In the genomic region with DNA sequence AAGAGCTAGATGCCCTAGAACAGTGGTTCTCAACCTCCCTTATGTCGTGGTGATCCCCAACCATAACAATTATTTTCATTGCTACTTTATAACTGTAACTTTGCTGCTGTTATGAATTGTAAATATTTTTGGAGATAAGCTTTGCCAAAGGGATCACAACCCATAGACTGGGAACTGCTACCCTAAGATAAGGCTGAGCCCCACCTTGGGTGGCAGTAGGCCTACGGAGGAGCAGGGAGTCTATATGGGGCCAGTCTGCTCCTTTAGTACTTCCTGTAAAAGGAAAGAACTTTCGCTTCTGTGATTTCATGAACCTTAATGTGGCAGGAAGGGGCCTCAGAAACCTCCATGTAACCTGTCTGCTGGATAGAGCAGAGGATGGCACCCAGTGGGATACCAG, we compare ENCODE assay signal across 30 mouse cellular contexts.
DNase-seq lines count a peak whose midpoint lies in the region; ATAC-seq and TF ChIP-seq lines count a peak whose summit lies in the region.
"Had no signal": no experiment of that assay in that cellular context is flagged by ENCODE, and none has a peak within 500 bp of the region (broad histone marks: within the 10 kb centered on the region; RNA-seq: fewer than 3 reads in every experiment).

No protein-coding gene starts in this region.

- no peak overlapping the region for H3K4me2 ChIP-seq in hindbrain, embryonic 13.5 days
- H3K4me2 ChIP-seq in hindbrain, embryonic 16.5 days (ENCODE audit: low read length), result no peak overlapping the region
- no peak overlapping the region for H3K4me2 ChIP-seq in liver, embryonic 11.5 days
- no peak overlapping the region for H3K4me2 ChIP-seq in neural tube, embryonic 15.5 days
- H3K4me2 ChIP-seq in liver, embryonic 14.5 days (ENCODE audit: low read depth), result no peak overlapping the region
- H3K4me2 ChIP-seq: embryonic facial prominence, embryonic 13.5 days; embryonic facial prominence, embryonic 15.5 days; forebrain, embryonic 12.5 days had no signal

- no peaks in the 10 kb centered on the region for H3K9me3 ChIP-seq in hindbrain, embryonic 13.5 days
- no peaks in the 10 kb centered on the region for H3K9me3 ChIP-seq in hindbrain, embryonic 16.5 days (ENCODE audit: control insufficient read depth, low read length)
- H3K9me3 ChIP-seq in liver, embryonic 11.5 days (ENCODE audit: control insufficient read depth, low read length), result no peaks in the 10 kb centered on the region
- no peaks in the 10 kb centered on the region for H3K9me3 ChIP-seq in neural tube, embryonic 15.5 days (replicated peaks)
- no peaks in the 10 kb centered on the region for H3K9me3 ChIP-seq in liver, embryonic 14.5 days (ENCODE audit: control insufficient read depth, low read length)
- H3K9me3 ChIP-seq: embryonic facial prominence, embryonic 13.5 days; embryonic facial prominence, embryonic 15.5 days; forebrain, embryonic 10.5 days; forebrain, embryonic 12.5 days had no signal

- 0 out of 2 replicates have a peak, but pooled peaks cover 4% of the 10 kb centered on the region for H3K27me3 ChIP-seq in hindbrain, embryonic 13.5 days
- H3K27me3 ChIP-seq in hindbrain, embryonic 16.5 days (replicated peaks; ENCODE audit: control insufficient read depth, insufficient read depth, low read length), result no peaks in the 10 kb centered on the region; the same call in 1 of the 2 replicates
- H3K27me3 ChIP-seq in liver, embryonic 11.5 days (replicated peaks; ENCODE audit: control insufficient read depth, insufficient read depth, low read length), result no peaks in the 10 kb centered on the region; the same call in none of the 2 replicates
- no peaks in the 10 kb centered on the region for H3K27me3 ChIP-seq in neural tube, embryonic 15.5 days (replicated peaks)
- no peaks in the 10 kb centered on the region for H3K27me3 ChIP-seq in liver, embryonic 14.5 days (ENCODE audit: control insufficient read depth, insufficient read depth, low read length)
- H3K27me3 ChIP-seq: CH12.LX; embryonic facial prominence, embryonic 15.5 days; Patski had no signal

- DNase-seq in liver, embryonic 11.5 days (ENCODE audit: low spot score), result no peak
- DNase-seq in liver, result no peak
- no peak for DNase-seq in neural tube, embryonic 10.5 days (ENCODE audit: extremely low spot score, low spot score)
- DNase-seq in liver, embryonic 14.5 days (ENCODE audit: low read depth in 3 of 3, low spot score in 3 of 3), result no peak
- DNase-seq in kidney, adult 18-20 months, result no peak
- DNase-seq: adrenal gland, adult 8-10 months; adrenal gland, postnatal 14 days; adrenal gland, postnatal 36 days; B cell, adult 2 months; cerebellum, adult 11 months; cerebellum, adult 18-20 months; cerebellum, adult 8-10 months; cerebellum, adult 9-11 months; cerebellum, postnatal 14 days; cerebellum, postnatal 36 days; embryo, embryonic 11 days had no signal

- H3K4me1 ChIP-seq in hindbrain, embryonic 13.5 days (replicated peaks), result peaks cover 85% of the 10 kb centered on the region
- H3K4me1 ChIP-seq in hindbrain, embryonic 16.5 days (ENCODE audit: control insufficient read depth, insufficient read depth, low read depth, low read length), result peaks cover 37% of the 10 kb centered on the region
- H3K4me1 ChIP-seq in liver, embryonic 11.5 days (replicated peaks; ENCODE audit: control insufficient read depth, insufficient read depth, low read length), result no peaks in the 10 kb centered on the region
- peaks cover 81% of the 10 kb centered on the region for H3K4me1 ChIP-seq in neural tube, embryonic 15.5 days
- H3K4me1 ChIP-seq in liver, embryonic 14.5 days (replicated peaks; ENCODE audit: control insufficient read depth in 2 of 2, insufficient read depth in 2 of 2, low read length in 1 of 2), result no peaks in the 10 kb centered on the region; a peak in 1 of 4 replicates

- H3K4me3 ChIP-seq in hindbrain, embryonic 13.5 days, result no peak overlapping the region
- no peak overlapping the region for H3K4me3 ChIP-seq in hindbrain, embryonic 16.5 days (ENCODE audit: low read length)
- H3K4me3 ChIP-seq in liver, embryonic 11.5 days (ENCODE audit: low read depth, low read length), result no peak overlapping the region
- H3K4me3 ChIP-seq in neural tube, embryonic 15.5 days (replicated peaks), result no peak overlapping the region
- no peak overlapping the region for H3K4me3 ChIP-seq in liver, embryonic 14.5 days (ENCODE audit: insufficient read depth in 1 of 2, low read depth in 2 of 2, low read length in 2 of 2)
- H3K4me3 ChIP-seq: embryonic facial prominence, embryonic 13.5 days; embryonic facial prominence, embryonic 15.5 days; erythroblast, embryonic 14.5 days; forebrain, embryonic 10.5 days; forebrain, embryonic 12.5 days had no signal

- peak overlapping the region; percentile 48; the same call in 1 of the 2 replicates for H3K27ac ChIP-seq in hindbrain, embryonic 13.5 days
- no peak overlapping the region; the same call in 1 of the 2 replicates for H3K27ac ChIP-seq in hindbrain, embryonic 16.5 days (ENCODE audit: low read depth, low read length)
- H3K27ac ChIP-seq in liver, embryonic 11.5 days (ENCODE audit: low read depth, low read length), result no peak overlapping the region
- H3K27ac ChIP-seq in neural tube, embryonic 15.5 days (replicated peaks), result 0 out of 2 replicates have a peak overlapping the region, but pooled peaks have one; percentile 1
- H3K27ac ChIP-seq in liver, embryonic 14.5 days, result no peak overlapping the region
- H3K27ac ChIP-seq: embryonic facial prominence, embryonic 13.5 days; embryonic facial prominence, embryonic 15.5 days; forebrain, embryonic 10.5 days; forebrain, embryonic 12.5 days had no signal

- H3K9ac ChIP-seq in hindbrain, embryonic 13.5 days, result no peak overlapping the region
- H3K9ac ChIP-seq in hindbrain, embryonic 16.5 days (ENCODE audit: low read depth, low read length), result no peak overlapping the region
- no peak overlapping the region for H3K9ac ChIP-seq in liver, embryonic 11.5 days (ENCODE audit: low read depth, low read length)
- no peak overlapping the region for H3K9ac ChIP-seq in neural tube, embryonic 15.5 days (replicated peaks)
- H3K9ac ChIP-seq in liver, embryonic 14.5 days (replicated peaks), result no peak overlapping the region
- H3K9ac ChIP-seq: embryonic facial prominence, embryonic 13.5 days; embryonic facial prominence, embryonic 15.5 days; forebrain, embryonic 12.5 days had no signal

- TF ChIP-seq EP300 in liver, embryonic 14.5 days (IDR thresholded peaks at IDR 0.05; ENCODE audit: low read depth), result no peak

- 93% methylated on average over 3 of the region's 3 CpGs for WGBS in hindbrain, embryonic 13.5 days
- WGBS in hindbrain, embryonic 16.5 days, result 95% methylated on average over 3 of the region's 3 CpGs
- WGBS in liver, embryonic 11.5 days, result 75% methylated on average over 3 of the region's 3 CpGs
- 93% methylated on average over 3 of the region's 3 CpGs for WGBS in neural tube, embryonic 15.5 days
- 34% methylated on average over 3 of the region's 3 CpGs for WGBS in liver, embryonic 14.5 days (ENCODE audit: insufficient replicate concordance)

- no peak for TF ChIP-seq CTCF in liver, embryonic 14.5 days (IDR thresholded peaks at IDR 0.05; ENCODE audit: low read depth)

- peaks cover 16% of the 10 kb centered on the region for H3K36me3 ChIP-seq in hindbrain, embryonic 13.5 days
- peaks cover 3% of the 10 kb centered on the region; the same call in 1 of the 2 replicates for H3K36me3 ChIP-seq in hindbrain, embryonic 16.5 days (ENCODE audit: control insufficient read depth, insufficient read depth, low read length)
- no peaks in the 10 kb centered on the region for H3K36me3 ChIP-seq in liver, embryonic 11.5 days (ENCODE audit: control insufficient read depth, insufficient read depth, low read length)
- H3K36me3 ChIP-seq in neural tube, embryonic 15.5 days, result peaks cover 5% of the 10 kb centered on the region; the same call in 1 of the 2 replicates
- H3K36me3 ChIP-seq in liver, embryonic 14.5 days (replicated peaks; ENCODE audit: control insufficient read depth, insufficient read depth, low read depth), result no peaks in the 10 kb centered on the region
- H3K36me3 ChIP-seq: embryonic facial prominence, embryonic 15.5 days; forebrain, embryonic 10.5 days; forebrain, embryonic 12.5 days; G1E had no signal

- ATAC-seq in hindbrain, embryonic 13.5 days (ENCODE audit: low FRiP score), result no peak
- no peak for ATAC-seq in hindbrain, embryonic 16.5 days
- ATAC-seq in liver, embryonic 11.5 days (replicated peaks; ENCODE audit: low FRiP score), result peak; percentile 57; the same call in 1 of the 2 replicates
- no peak for ATAC-seq in neural tube, embryonic 15.5 days (ENCODE audit: low FRiP score)
- ATAC-seq in liver, embryonic 14.5 days (ENCODE audit: insufficient read depth), result peak; percentile 64; the same call in 1 of the 2 replicates
- ATAC-seq: activated CD4-positive, CD25-positive, alpha-beta regulatory T cell, adult 4 months; CD4-positive, CD25-positive, alpha-beta regulatory T cell, adult 4 months; forebrain, embryonic 14.5 days; Patski had no signal

Comparison
In these comparisons a context has a peak if more than half of its experiments do, and no peak if none do; other contexts are left out.
1. H3K27ac ChIP-seq: peak in hindbrain, embryonic 13.5 days (single experiment) and neural tube, embryonic 15.5 days (single experiment); none in hindbrain, embryonic 16.5 days (single experiment), liver, embryonic 11.5 days (single experiment) and liver, embryonic 14.5 days (single experiment).
2. ATAC-seq: peak in liver, embryonic 11.5 days (single experiment) and liver, embryonic 14.5 days (single experiment); none in hindbrain, embryonic 13.5 days (single experiment), hindbrain, embryonic 16.5 days (single experiment) and neural tube, embryonic 15.5 days (single experiment).